Mouse (Mus musculus) heart, embryonic 12.5 days (tissue): Measurements from ENCODE around the gene Serpinb1b. TPM values are rescaled to one million over a fixed set of nuclear protein-coding genes. Genes with fewer than 3 reads are reported as not detected.

ENCODE experiments used
- ATAC-seq: fragments of 200-750 bp; cut with Nextera tagmentation; 2 replicates; pipeline ENCODE4 v1.8.0; 2017; ENCODE audit warnings: moderate TSS enrichment, moderate library complexity; ENCODE audit not compliant: insufficient number of reproducible peaks, low FRiP score
- H3K27ac ChIP-seq: fragments of 300-500 bp; sonication (generic); 2 replicates; pipeline ENCODE4 v1.5.1; 2016; ENCODE audit warnings: mild to moderate bottlenecking, moderate library complexity; ENCODE audit not compliant: poor library complexity, severe bottlenecking
- H3K27me3 ChIP-seq: fragments of 300-500 bp; sonication (generic); replicated peaks from 2 replicates; pipeline ENCODE4 v1.6.1; 2016; ENCODE audit warnings: mild to moderate bottlenecking, moderate library complexity
- H3K36me3 ChIP-seq: fragments of 300-500 bp; sonication (generic); 2 replicates; pipeline ENCODE4 v1.6.1; 2016; ENCODE audit warnings: mild to moderate bottlenecking, moderate library complexity
- H3K4me1 ChIP-seq: fragments of 300-500 bp; sonication (generic); replicated peaks from 2 replicates; pipeline ENCODE4 v1.6.1; 2016; ENCODE audit warnings: mild to moderate bottlenecking
- H3K4me2 ChIP-seq: fragments of 300-500 bp; sonication (generic); 2 replicates; pipeline ENCODE4 v1.6.1; 2016; ENCODE audit warnings: mild to moderate bottlenecking, moderate library complexity
- H3K4me3 ChIP-seq: fragments of 300-500 bp; sonication (generic); 2 replicates; pipeline ENCODE4 v1.5.1; 2016; ENCODE audit warnings: mild to moderate bottlenecking
- H3K9ac ChIP-seq: fragments of 300-500 bp; sonication (generic); 2 replicates; pipeline ENCODE4 v1.6.1; 2016; ENCODE audit warnings: mild to moderate bottlenecking, moderate library complexity
- H3K9me3 ChIP-seq: fragments of 300-500 bp; sonication (generic); replicated peaks from 2 replicates; pipeline ENCODE4 v1.6.1; 2016; ENCODE audit warnings: mild to moderate bottlenecking, moderate library complexity
- WGBS: fragments of 180-500 bp; shearing (Covaris S2); methylation state at CpG from one replicate; pipeline ENCODE4 v1.1.7; 2016; 5-methylcytosine and 5-hydroxymethylcytosine counted together
- polyA plus RNA-seq: library from polyadenylated mRNA; unstranded; fragments of >200 nt; fragmentation: Nextera tagmentation; extraction: Ambion mirVana; gene quantifications from 2 replicates; pipeline ENCODE4 v1.2.1, GENCODE M21; 2016

The Serpinb1b gene
- polyA plus RNA-seq, 1 experiment from 2014 or later: not detected

- H3K27me3 ChIP-seq: no peaks in the 10 kb centered on the region
- no peaks in the 10 kb centered on the region for H3K36me3 ChIP-seq
- H3K4me1 ChIP-seq: no peaks in the 10 kb centered on the region
- ATAC-seq: no peak
- H3K4me2 ChIP-seq: no peak overlapping the region
- H3K27ac ChIP-seq: no peak overlapping the region
- H3K9me3 ChIP-seq: no peaks in the 10 kb centered on the region
- no peak overlapping the region for H3K4me3 ChIP-seq
- H3K9ac ChIP-seq: no peak overlapping the region
Observed at GRCm38 (mm10) chr13:33074029-33074428, 4.3 kb upstream of the Serpinb1b start.

- Histone ChIP-seq H3K27ac (no peak overlapping the region), H3K9ac (no peak overlapping the region), H3K4me1 (no peaks in the 10 kb centered on the region), H3K27me3 (no peaks in the 10 kb centered on the region), H3K9me3 (no peaks in the 10 kb centered on the region), H3K4me2 (no peak overlapping the region), H3K4me3 (no peak overlapping the region), H3K36me3 (no peaks in the 10 kb centered on the region)
- WGBS: 45% methylated on average over 3 of the region's 3 CpGs
- no peak for ATAC-seq
Observed at GRCm38 (mm10) chr13:33076247-33076646, 2.1 kb upstream of the Serpinb1b start.

GRCm38 (mm10) chr13:33077026-33077685 is 1.2 kb upstream of the Serpinb1b start:
- no peak for ATAC-seq
- Histone ChIP-seq H3K4me2 (no peak overlapping the region), H3K27me3 (no peaks in the 10 kb centered on the region), H3K36me3 (no peaks in the 10 kb centered on the region), H3K4me1 (no peaks in the 10 kb centered on the region), H3K27ac (no peak overlapping the region), H3K9me3 (no peaks in the 10 kb centered on the region), H3K9ac (no peak overlapping the region), H3K4me3 (no peak overlapping the region)
- WGBS: 89% methylated on average over 10 of the region's 10 CpGs

GRCm38 (mm10) chr13:33079391-33079790 is 1.0 kb downstream of the Serpinb1b start:
- H3K27ac ChIP-seq: no peak overlapping the region
- peak overlapping the region; percentile 56 for H3K4me2 ChIP-seq
- 0 out of 2 replicates have a peak overlapping the region, but pooled peaks have one; percentile 16 for H3K4me3 ChIP-seq
- no peaks in the 10 kb centered on the region for H3K4me1 ChIP-seq
- H3K9me3 ChIP-seq: no peaks in the 10 kb centered on the region
- no peaks in the 10 kb centered on the region for H3K36me3 ChIP-seq
- no peak overlapping the region for H3K9ac ChIP-seq
- 15% methylated on average over 6 of the region's 6 CpGs for WGBS
- H3K27me3 ChIP-seq: no peaks in the 10 kb centered on the region
- ATAC-seq: peak; percentile 39; the same call in 1 of the 2 replicates

DNA sequence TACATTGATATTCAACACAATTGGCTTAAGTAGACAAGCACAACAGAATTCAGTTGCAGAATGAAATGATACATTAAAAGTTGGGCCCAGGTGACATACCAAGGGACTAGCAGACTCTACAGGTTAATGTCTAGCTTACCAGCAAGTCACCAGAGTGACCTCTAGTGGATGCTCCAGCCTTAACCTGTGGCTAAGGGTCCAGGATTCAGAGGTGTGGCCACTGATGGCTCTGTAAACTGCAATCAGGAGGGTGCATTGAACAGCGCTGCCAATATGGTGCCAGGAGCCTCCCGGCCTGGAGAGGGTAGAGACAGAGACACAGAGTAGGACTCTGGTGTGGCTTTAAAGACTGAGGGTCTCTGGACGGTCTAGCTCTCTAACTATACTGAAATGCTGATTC is 2.0 kb downstream of the Serpinb1b start:
- H3K9me3 ChIP-seq: no peaks in the 10 kb centered on the region
- no peak for ATAC-seq
- H3K4me3 ChIP-seq: no peak overlapping the region
- WGBS: 19% methylated on average over 3 of the region's 3 CpGs
- H3K27me3 ChIP-seq: no peaks in the 10 kb centered on the region
- H3K4me2 ChIP-seq: no peak overlapping the region
- no peaks in the 10 kb centered on the region for H3K36me3 ChIP-seq
- no peak overlapping the region for H3K9ac ChIP-seq
- H3K4me1 ChIP-seq: peaks cover 1% of the 10 kb centered on the region; the same call in 1 of the 2 replicates
- no peak overlapping the region for H3K27ac ChIP-seq

DNA sequence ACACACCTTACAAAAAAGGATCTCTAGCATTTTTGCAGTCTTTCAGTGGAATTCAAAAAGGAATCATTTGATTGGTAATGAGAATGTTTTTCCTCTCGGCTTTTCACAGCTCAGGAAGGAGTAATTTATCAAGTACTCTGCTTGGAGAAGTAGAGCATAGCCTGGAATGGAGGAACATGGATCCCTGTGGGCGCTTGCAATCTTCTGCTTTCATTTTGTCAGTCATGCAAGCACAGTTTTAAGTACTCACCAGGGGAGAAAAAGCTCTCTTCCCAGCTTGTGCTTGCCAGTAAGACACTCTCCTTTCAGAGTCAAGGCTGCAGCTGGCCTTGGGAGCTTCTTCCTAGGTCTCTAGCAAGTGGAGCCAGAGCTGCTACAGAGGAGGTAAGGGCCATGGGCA is 5.5 kb downstream of the Serpinb1b start:
- Histone ChIP-seq H3K4me2 (no peak overlapping the region), H3K4me1 (peaks cover 7% of the 10 kb centered on the region; the same call in 1 of the 2 replicates), H3K27me3 (no peaks in the 10 kb centered on the region), H3K4me3 (no peak overlapping the region), H3K27ac (no peak overlapping the region), H3K36me3 (no peaks in the 10 kb centered on the region), H3K9me3 (peaks cover 8% of the 10 kb centered on the region), H3K9ac (no peak overlapping the region)
- ATAC-seq: no peak
- WGBS: 65% methylated on average over 2 of the region's 2 CpGs

GRCm38 (mm10) chr13:33084975-33085694 is 6.8 kb downstream of the Serpinb1b start:
- H3K27ac ChIP-seq: no peak overlapping the region
- no peaks in the 10 kb centered on the region for H3K36me3 ChIP-seq
- H3K4me3 ChIP-seq: no peak overlapping the region
- no peak overlapping the region for H3K4me2 ChIP-seq
- WGBS: 65% methylated on average over 5 of the region's 5 CpGs
- no peaks in the 10 kb centered on the region for H3K27me3 ChIP-seq
- peaks cover 9% of the 10 kb centered on the region for H3K9me3 ChIP-seq
- peaks cover 7% of the 10 kb centered on the region; the same call in 1 of the 2 replicates for H3K4me1 ChIP-seq
- H3K9ac ChIP-seq: no peak overlapping the region
- ATAC-seq: no peak

DNA sequence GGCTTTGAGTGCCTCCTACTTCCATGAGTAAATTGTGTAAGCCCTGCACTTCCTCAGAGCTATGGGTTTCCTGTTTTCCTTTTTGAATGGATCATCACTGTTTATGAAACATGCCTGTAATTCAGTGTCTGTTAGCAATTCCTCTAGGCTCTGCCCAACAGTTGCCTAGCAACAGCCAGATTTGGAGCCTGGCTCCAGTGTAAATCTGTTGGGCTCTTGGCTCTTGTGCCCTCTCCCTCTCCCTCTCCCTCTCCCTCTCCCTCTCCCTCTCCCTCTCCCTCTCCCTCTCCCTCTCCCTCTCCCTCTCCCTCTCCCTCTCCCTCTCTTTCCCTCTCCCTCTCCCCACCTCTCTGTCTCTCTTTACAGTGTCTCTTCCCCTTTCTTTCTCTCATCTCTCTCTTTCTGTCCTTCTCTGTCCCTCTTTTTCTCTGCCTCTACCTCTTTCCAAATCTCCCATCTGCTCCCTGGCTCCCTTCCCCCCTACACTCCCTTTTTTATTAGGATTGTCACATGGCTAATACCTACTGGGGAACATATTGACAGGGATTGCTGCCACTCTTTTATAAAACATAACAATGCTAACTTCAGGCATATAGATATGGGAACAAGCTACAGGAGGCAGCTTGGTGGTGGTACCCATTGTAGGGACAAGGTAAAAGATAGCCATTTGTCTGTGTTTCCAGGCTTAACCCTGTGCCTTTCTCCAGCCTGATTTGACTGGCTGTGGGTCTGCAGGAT is 7.5 kb downstream of the Serpinb1b start:
- no peak overlapping the region for H3K27ac ChIP-seq
- no peaks in the 10 kb centered on the region for H3K36me3 ChIP-seq
- no peak for ATAC-seq
- peaks cover 9% of the 10 kb centered on the region for H3K9me3 ChIP-seq
- H3K9ac ChIP-seq: no peak overlapping the region
- H3K4me3 ChIP-seq: no peak overlapping the region
- H3K4me2 ChIP-seq: no peak overlapping the region
- no peaks in the 10 kb centered on the region for H3K27me3 ChIP-seq
- peaks cover 7% of the 10 kb centered on the region; the same call in 1 of the 2 replicates for H3K4me1 ChIP-seq

- Histone ChIP-seq H3K9me3 (peaks cover 9% of the 10 kb centered on the region), H3K27ac (no peak overlapping the region), H3K27me3 (no peaks in the 10 kb centered on the region), H3K4me2 (no peak overlapping the region), H3K36me3 (no peaks in the 10 kb centered on the region), H3K9ac (no peak overlapping the region), H3K4me1 (peaks cover 7% of the 10 kb centered on the region; the same call in 1 of the 2 replicates), H3K4me3 (no peak overlapping the region)
- WGBS: 39% methylated on average over 3 of the region's 3 CpGs
- ATAC-seq: 0 out of 2 replicates have a peak, but pooled peaks have one; percentile 55
Observed at GRCm38 (mm10) chr13:33089566-33089965, 11.2 kb downstream of the Serpinb1b start.

DNA sequence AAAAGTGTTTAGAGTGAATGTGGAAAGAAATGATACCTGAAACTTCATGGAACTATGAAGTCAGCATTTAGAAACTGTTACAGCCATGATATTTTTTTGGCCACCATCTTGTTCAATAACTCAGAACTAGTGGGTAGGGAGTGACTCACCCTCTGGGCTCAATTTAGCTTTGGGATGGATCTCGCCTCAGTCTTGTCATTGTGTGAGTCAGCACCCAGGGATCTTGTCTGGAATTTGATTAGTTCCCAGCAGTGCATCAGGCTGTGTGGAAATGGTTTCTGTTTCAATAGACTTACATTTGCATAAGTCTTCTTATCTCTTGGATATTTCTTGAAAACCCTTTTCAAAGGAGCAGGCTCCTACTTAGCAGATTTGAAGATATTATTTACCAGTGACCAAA is 12.2 kb downstream of the Serpinb1b start:
- no peak overlapping the region for H3K27ac ChIP-seq
- H3K9ac ChIP-seq: no peak overlapping the region
- no peak overlapping the region for H3K4me3 ChIP-seq
- peaks cover 9% of the 10 kb centered on the region for H3K9me3 ChIP-seq
- 61% methylated on average over 1 of the region's 1 CpGs for WGBS
- ATAC-seq: no peak
- no peaks in the 10 kb centered on the region for H3K27me3 ChIP-seq
- no peaks in the 10 kb centered on the region for H3K36me3 ChIP-seq
- peaks cover 4% of the 10 kb centered on the region; the same call in 1 of the 2 replicates for H3K4me1 ChIP-seq
- H3K4me2 ChIP-seq: no peak overlapping the region

- WGBS: 85% methylated on average over 1 of the region's 1 CpGs
- Histone ChIP-seq H3K4me2 (no peak overlapping the region), H3K36me3 (no peaks in the 10 kb centered on the region), H3K4me3 (no peak overlapping the region), H3K9me3 (peaks cover 9% of the 10 kb centered on the region), H3K27me3 (no peaks in the 10 kb centered on the region), H3K4me1 (no peaks in the 10 kb centered on the region), H3K9ac (no peak overlapping the region), H3K27ac (no peak overlapping the region)
- no peak for ATAC-seq
Observed at GRCm38 (mm10) chr13:33091306-33091705, 12.9 kb downstream of the Serpinb1b start.
